Mouse (Mus musculus) natural killer cell, adult 2 months (primary cell): ENCODE measurements around the gene Gm47429.
"Not testable (repeated sequence)": the region's sequence is repeated elsewhere in the genome, so short reads cannot be mapped to it uniquely, and the experiment has no call there.

Experiments
- DNase-seq, 2 experiments: peaks; one replicate each; pipeline ENCODE4 v3.0.0; 2022; ENCODE audit warnings: low spot score in 2 of 2

Gm47429 gene

DNA sequence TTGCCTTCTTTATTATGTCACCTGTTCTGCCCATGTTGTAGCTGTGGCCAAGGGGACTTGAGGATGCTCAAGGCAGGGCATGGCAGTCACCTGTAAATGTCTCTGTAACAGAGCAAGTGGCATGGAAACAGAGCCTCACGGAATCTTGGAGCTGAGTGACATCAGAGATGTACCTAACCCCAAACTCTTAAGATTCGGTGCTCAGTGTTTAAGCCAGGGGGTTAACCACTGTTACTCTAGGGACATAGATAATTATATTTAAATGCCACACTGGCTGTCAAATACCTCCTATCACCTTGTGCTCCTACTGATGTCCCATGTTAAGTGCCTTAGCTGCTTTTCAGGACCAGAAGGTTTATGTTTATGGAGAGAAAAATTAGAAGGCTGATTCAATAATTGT lies at the start of gene Gm47429:
Gene Gm47429 (minus strand): TSS at position 101 of the 400 bp plus-strand sequence.
- no peak for DNase-seq

DNA sequence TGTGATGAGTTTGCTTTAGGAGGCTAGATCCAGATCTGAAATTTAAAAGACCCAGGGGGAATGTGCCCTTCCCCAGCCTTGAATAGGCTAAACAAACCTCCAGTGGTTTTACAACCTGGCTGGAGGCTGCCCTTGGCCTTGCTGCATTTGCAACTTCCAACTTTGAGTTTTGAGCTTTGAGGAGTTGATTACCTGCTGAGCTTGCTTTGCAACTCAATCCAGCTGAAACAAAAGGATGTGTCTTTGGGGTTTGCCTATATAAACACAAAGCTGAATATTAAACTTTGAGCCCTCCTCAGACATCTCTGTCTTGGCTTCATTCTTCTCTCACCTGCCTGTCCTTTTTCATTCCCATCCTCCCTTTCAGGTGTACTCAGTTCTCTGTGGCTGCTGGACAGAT lies 44.8 kb upstream of the Gm47429 start:
- not testable (repeated sequence) for DNase-seq

DNA sequence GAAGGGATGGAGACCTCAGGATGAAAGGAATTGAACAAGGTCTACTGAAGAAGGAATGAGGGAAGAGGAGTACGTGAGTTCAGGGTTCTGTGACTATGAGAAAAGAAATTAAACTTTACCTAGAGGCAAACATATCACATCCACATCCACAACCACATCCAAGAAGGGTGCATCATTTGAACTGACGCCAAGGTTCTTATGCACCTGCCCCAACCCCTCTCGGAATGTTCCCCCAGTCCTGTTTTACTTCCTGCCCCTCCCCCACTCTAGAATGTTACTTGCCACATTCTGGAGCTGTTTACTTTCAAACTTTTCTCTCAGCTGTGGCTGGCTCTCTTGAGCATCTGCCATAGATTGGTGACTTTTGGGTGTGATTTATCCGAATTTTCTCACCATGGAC lies 23.3 kb upstream of the Gm47429 start, which contains the start of gene Nutm2:
Gene Nutm2 (plus strand): TSS at position 301 of the 400 bp plus-strand sequence.
- no peak for DNase-seq

DNA sequence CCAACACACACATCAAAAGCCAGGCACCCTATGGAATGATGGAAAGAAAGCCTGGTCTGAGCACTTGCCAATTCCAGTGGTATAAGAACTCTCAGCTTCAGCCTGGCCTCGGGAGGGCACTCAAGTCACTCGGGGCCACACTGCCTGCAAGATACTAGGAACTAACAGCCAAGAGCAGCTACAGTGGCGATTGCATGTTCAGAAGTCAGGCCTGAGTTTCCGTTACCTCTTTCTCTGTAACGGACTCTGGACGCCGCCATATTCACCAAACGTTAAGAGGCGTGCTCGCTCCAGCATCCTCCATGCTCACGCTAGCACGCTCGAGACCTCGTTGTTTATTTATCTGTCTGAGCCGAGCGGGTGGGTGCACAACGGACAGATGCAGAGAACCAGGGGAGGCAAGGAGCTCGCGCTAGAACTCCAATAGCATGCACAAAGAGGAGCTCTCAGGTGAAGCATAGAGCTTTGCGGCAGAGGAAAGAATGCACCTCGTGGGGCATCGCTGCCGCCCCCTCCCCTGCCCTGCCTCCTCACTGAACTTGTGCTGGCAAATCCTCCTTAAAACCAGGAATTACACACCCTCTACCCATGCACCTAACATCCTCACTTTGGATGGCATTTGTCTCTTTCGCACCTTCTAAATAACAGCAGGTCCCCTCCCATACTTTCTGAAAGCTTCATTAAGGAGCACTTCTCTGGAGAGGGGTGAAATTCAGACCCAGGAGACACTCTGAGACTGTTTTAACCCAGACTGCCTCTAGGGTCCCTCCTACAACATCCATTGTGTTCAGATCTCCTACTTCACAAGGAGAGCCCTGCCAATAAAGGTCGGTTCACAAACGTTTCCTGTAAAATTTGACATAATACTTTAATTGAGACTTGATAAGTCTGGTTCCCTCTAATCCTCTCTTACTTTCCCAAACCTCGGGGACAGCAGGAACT lies 21.2 kb upstream of the Gm47429 start:
- DNase-seq = no peak

DNA sequence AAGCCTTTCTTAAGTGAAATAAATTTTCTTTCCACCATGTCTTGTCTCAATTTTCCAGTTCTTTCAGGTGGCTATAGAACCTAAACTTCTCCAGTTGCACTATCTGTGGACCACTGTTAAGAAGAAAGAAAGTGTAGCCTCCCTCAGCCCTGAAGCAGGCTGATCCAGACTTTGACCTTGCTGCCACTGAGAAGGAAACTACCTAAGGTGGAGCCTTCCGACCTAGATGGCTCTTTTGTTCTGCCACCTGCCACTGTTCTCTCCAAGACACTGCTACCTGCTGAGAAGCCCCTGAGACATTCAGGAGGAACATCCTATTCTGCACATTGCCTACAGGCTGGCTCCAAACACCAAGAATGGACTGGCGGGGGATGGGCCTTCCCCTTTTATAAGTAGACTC lies 16.7 kb upstream of the Gm47429 start:
- DNase-seq = not testable (repeated sequence)

DNA sequence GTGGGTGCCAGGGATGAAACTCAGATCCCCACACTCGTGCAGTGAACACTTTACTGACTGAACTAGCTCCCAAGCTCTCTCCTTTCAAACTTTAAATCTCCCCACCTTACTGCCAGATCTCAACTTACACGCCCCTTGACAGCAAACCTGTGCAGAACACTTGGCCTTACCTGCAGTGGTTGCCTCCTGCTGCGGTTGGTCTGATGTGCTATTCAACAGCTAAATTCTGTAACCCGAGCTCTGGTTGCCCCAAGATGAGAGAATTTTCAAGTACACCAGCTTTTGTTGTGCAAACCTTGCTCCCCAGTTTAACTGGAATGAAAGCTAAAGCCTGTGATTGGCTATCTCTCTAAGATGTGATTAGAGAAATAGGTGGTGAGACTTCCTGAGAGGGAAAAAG lies 9.7 kb upstream of the Gm47429 start:
- DNase-seq = no peak

DNA sequence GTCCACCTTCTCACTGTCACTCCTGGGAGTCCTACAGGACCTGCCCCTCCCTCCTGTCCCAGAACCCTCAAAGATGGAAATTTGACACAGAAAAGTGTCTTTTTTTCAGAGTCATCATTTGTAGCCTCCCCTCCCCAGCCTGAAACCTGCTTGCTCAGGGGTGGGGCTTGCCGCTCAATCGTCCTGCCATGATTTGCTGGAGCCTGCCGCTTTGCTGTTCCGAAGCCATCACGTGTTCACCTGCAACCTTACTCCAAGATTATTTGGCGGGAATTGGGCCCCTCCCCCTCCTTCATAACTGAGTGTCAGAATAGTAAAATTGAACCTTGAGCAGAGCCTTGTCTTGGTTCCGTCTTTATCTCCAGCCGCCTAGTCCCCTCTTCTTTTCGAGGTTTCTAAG lies 8.6 kb upstream of the Gm47429 start:
- DNase-seq = not testable (repeated sequence)

DNA sequence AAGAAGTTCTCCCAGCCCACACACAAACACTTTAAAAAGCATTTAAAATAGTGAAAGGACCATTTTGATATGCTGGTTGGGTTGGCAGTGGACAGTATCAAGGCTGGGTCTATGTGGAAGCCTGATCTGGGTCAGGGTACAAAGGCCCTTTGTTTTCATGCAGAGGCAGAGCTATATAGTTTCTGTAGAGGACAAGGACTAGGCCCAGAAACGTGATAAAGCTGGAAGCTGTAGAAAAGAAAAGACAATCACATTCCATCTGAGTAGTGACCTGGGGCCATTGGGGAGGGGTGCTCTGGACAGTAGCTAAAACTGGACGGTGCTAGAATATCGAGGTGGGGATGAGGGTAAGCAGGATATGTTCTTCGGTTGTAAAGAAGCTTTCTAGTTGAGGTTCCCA lies 1.5 kb upstream of the Gm47429 start:
- no peak for DNase-seq

DNA sequence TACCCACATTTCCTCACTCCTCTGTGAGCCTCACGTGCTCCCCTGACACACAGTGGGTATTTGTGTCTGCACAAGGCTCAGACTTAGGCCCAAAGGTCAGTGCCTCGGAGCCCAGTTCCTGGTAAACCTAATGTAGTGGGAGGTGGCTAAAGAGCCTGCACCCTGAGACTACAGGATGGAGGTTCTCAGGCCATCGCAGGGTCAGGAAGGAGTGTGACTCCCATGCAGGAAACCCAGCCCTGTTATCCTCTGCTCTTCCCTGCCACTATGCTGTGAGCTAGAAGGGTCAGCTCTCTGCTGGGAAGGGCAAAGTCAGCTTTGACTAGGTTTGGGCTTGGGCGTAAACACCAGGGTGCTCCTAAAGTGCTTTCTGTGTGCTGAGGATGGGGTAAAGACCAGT lies 17.0 kb downstream of the Gm47429 start:
- no peak for DNase-seq

DNA sequence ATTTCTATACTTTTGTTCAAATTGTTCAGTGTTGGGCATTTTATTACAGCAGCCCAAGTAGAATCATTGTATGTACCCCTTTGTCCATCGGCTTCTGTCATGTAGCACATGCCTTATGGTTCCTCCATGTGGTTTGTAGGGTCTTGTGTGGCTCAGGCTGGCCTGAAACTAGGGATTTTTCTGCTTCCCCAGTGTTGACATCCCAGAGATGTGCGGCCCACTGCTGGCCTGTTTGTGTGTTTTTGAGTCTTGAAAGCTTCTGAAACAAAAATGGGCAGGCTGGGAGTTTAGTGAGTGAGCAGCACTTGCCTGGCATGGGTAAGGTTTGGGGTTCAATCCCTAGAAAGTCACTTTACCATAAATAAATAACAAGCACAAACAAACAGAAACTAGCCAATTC lies 19.2 kb downstream of the Gm47429 start:
- DNase-seq = no peak

DNA sequence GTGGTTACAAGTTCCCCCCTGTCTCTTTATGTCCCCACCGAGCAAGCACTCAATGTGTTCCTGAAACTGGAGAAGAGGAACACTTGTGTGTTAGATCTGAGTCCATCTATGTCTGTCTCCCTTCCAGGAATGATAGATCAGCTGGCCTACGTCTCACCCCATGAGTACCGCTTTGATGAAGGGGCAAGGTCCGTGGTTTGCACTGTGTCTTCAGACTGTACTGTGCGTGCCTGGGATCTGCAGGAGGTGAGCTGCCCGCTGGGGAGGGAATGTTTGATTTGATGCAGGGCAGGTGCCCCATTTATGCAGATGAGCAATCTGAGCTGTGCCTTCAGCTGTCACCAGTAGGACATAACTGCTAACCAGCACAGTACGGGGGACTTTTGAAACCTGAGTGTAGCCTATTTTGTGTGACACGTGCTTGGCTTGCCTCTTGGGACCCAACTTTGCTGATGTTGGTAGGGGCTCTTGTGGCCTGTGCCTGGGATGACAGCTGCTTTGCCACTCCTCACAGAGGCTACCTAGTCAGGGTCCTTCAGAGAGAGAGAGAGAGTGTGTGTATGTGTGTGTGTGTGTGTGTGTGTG lies 20.0 kb downstream of the Gm47429 start:
- no peak for DNase-seq

DNA sequence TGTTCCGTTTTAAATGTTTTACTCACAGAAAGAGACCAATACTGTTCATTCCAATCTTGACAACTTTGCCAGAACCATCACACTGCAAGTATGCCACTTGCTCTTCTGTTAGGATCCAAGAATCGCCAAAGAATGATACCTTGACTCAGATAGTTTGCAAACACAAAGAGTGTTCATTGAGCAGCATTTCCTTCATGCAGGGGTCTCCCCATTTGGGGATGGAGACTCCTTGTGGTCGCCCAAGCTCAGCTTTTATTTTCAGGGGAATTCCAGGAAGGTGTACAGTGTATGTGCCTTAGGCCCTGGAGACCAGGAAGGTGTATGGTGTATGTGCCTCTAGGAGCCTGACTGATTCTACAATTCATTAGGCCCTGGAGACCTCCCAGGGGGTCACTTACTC lies 25.3 kb downstream of the Gm47429 start:
- DNase-seq = no peak

DNA sequence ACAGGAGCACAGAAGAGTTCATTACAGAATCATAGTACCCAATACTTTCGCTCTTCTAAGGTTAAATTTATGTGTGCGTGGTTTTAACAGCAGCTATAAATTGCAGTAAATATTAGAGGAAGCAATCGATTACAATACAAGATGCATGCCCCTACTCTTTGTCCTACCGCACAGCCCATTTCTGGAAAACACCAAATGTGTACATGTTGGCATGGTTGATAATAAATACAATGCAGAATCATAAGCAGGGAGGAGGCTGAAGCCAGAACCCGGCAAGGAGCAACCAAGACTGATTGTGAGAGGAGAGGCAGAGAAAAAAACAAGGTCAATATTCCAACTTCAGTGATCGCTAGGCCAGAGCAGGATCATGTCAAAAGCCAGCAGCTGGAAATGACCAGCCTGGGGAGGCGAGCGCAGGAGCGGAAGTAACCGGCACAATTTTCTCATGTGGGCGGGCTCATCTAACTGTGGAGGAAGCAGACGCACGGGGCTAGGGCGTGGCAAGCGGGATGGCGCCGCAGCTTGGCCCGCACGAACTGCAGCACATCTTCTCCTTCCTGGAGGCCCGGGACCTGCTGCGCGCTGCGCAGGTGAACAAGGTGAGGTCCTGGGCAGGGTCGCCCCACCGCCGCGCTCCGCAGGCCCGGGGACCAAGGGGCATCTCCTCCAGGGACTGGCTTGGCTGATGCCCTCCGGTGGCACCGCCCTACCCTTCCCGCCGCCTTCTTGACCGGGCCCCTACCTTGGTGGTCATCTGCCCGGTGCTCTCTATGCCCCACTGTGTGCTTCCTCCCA lies 26.1 kb downstream of the Gm47429 start, which contains the start of gene Fbxw17:
Gene Fbxw17 (plus strand): TSS at position 476 of the 795 bp plus-strand sequence.
- DNase-seq = peak; percentile 26 to 37
